Mouse (Mus musculus) cerebellum, postnatal 4 days (tissue): ENCODE measurements around the gene Rbms1.
A peak's percentile ranks its signal among the peaks of the same experiment; 100 is the strongest.

Experiments
- DNase-seq, 2 experiments: peaks; one replicate each; pipeline ENCODE4 v3.0.0; 2022; ENCODE audit warnings: low spot score in 2 of 2, mixed read lengths in 1 of 2

Gene Rbms1

GRCm38 (mm10) chr2:60962671-60963421 lies at the start of gene Rbms1:
Gene Rbms1, minus strand, starts transcription at chr2:60963192.
- peak; percentile 40 to 70 for DNase-seq

- peak in 1 of 2 experiments; percentile 15 for DNase-seq
Measured at GRCm38 (mm10) chr2:61012249-61012828, 49.3 kb upstream of the Rbms1 start.

GRCm38 (mm10) chr2:60986286-60986685 lies 23.3 kb upstream of the Rbms1 start:
- DNase-seq = no peak

- DNase-seq = peak in 1 of 2 experiments; percentile 12
Measured at GRCm38 (mm10) chr2:60978538-60979313, 15.7 kb upstream of the Rbms1 start.

GRCm38 (mm10) chr2:60972189-60972814 lies 9.3 kb upstream of the Rbms1 start:
- no peak for DNase-seq

- no peak for DNase-seq
Measured at GRCm38 (mm10) chr2:60963616-60964015, 624 bp upstream of the Rbms1 start.

- DNase-seq = peak in 1 of 2 experiments; percentile 34
Measured at GRCm38 (mm10) chr2:60962001-60962670, 856 bp downstream of the Rbms1 start.

- DNase-seq = no peak
Measured at GRCm38 (mm10) chr2:60961281-60961680, 1.7 kb downstream of the Rbms1 start.

GRCm38 (mm10) chr2:60948241-60948640 lies 14.8 kb downstream of the Rbms1 start:
- no peak for DNase-seq

- no peak for DNase-seq
Measured at GRCm38 (mm10) chr2:60947817-60948216, 15.2 kb downstream of the Rbms1 start.

- no peak for DNase-seq
Measured at GRCm38 (mm10) chr2:60940454-60940961, 22.5 kb downstream of the Rbms1 start.

GRCm38 (mm10) chr2:60939957-60940356 lies 23.0 kb downstream of the Rbms1 start:
- no peak for DNase-seq

GRCm38 (mm10) chr2:60936910-60937309 lies 26.1 kb downstream of the Rbms1 start:
- DNase-seq = no peak

- no peak for DNase-seq
Measured at GRCm38 (mm10) chr2:60928948-60929347, 34.0 kb downstream of the Rbms1 start.

GRCm38 (mm10) chr2:60927906-60928775 lies 34.9 kb downstream of the Rbms1 start:
- DNase-seq = no peak

GRCm38 (mm10) chr2:60925063-60925462 lies 37.9 kb downstream of the Rbms1 start:
- no peak for DNase-seq

GRCm38 (mm10) chr2:60923756-60924544 lies 39.0 kb downstream of the Rbms1 start:
- no peak for DNase-seq

- no peak for DNase-seq
Measured at GRCm38 (mm10) chr2:60923111-60923510, 39.9 kb downstream of the Rbms1 start.

GRCm38 (mm10) chr2:60922351-60922750 lies 40.6 kb downstream of the Rbms1 start:
- no peak for DNase-seq
